9 mouse cellular contexts compared by ENCODE assay signal in the genomic region with DNA sequence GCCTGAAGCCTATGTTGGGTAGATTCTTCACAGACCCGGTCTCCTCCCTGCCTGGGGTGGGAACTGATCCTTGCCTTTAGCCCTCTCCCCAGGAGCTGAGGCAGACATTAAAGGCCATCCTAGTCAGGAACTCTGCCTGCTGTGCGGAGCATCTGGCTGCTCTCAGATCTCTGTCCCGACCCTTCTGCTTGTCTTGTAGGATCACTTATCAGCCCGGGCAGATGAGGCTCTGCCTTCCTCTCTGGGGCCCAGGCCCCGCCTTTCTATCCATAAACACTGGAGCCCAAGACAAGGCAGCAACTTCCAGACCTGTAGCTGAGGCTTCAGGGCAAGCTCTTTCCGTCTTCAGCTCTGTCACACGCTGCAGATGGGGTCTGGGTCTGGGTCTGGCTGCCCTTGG. TPM values are rescaled to one million over a fixed set of nuclear protein-coding genes. Genes with fewer than 3 reads are reported as not detected.
DNase-seq lines count a peak whose midpoint lies in the region; ATAC-seq and TF ChIP-seq lines count a peak whose summit lies in the region.
"Had no signal": no experiment of that assay in that cellular context is flagged by ENCODE, and none has a peak within 500 bp of the region (broad histone marks: within the 10 kb centered on the region; RNA-seq: fewer than 3 reads in every experiment).

No protein-coding gene starts in this region.

- DNase-seq in intestine, embryonic 14.5 days (ENCODE audit: low spot score), result no peak
- peak; percentile 9 for DNase-seq in ES-CJ7 (ENCODE audit: low read depth, low spot score)
- DNase-seq in embryo, embryonic 10 days (ENCODE audit: low spot score), result peak; percentile 72
- peak; percentile 84 for DNase-seq in liver, embryonic 13.5 days
- DNase-seq in B cell, adult 2 months, result no peak
- no peak for DNase-seq in frontal cortex, postnatal 36 days (ENCODE audit: low spot score in 2 of 2)
- DNase-seq in frontal cortex, postnatal 10 days (ENCODE audit: low spot score in 2 of 2), result no peak
- DNase-seq: layer of hippocampus, postnatal 36 days had no signal

- H3K27ac ChIP-seq in intestine, embryonic 14.5 days (ENCODE audit: low read depth), result no peak overlapping the region
- no peak overlapping the region for H3K27ac ChIP-seq in intestine, postnatal 0 days (ENCODE audit: low read depth, low read length)
- peak overlapping the region; percentile 92 for H3K27ac ChIP-seq in liver, embryonic 13.5 days

- H3K27me3 ChIP-seq in intestine, embryonic 14.5 days (replicated peaks; ENCODE audit: control insufficient read depth, insufficient read depth, low read length), result no peaks in the 10 kb centered on the region
- no peaks in the 10 kb centered on the region for H3K27me3 ChIP-seq in intestine, postnatal 0 days (replicated peaks; ENCODE audit: control insufficient read depth, insufficient read depth, low read length)
- 0 out of 2 replicates have a peak, but pooled peaks cover 16% of the 10 kb centered on the region for H3K27me3 ChIP-seq in liver, embryonic 13.5 days

- H3K9ac ChIP-seq in intestine, embryonic 14.5 days (ENCODE audit: low read length), result no peak overlapping the region
- no peak overlapping the region for H3K9ac ChIP-seq in intestine, postnatal 0 days (ENCODE audit: low read depth, low read length)
- peak overlapping the region; percentile 65 for H3K9ac ChIP-seq in liver, embryonic 13.5 days

- TF ChIP-seq CTCF in intestine, postnatal 0 days (IDR thresholded peaks at IDR 0.05; ENCODE audit: low read depth), result no peak

- ATAC-seq in intestine, embryonic 14.5 days (replicated peaks; ENCODE audit: low FRiP score, low TSS enrichment, low read depth), result 0 out of 2 replicates have a peak, but pooled peaks have one; percentile 19
- ATAC-seq in intestine, postnatal 0 days, result no peak
- ATAC-seq in liver, embryonic 13.5 days (ENCODE audit: low read depth), result peak; percentile 97

- H3K9me3 ChIP-seq in intestine, embryonic 14.5 days (ENCODE audit: control insufficient read depth, low read length), result no peaks in the 10 kb centered on the region
- no peaks in the 10 kb centered on the region for H3K9me3 ChIP-seq in intestine, postnatal 0 days (ENCODE audit: control insufficient read depth)
- no peaks in the 10 kb centered on the region for H3K9me3 ChIP-seq in liver, embryonic 13.5 days (replicated peaks)

- peaks cover 8% of the 10 kb centered on the region; the same call in 1 of the 2 replicates for H3K4me1 ChIP-seq in intestine, embryonic 14.5 days (replicated peaks; ENCODE audit: control insufficient read depth, insufficient read depth, low read length)
- no peaks in the 10 kb centered on the region for H3K4me1 ChIP-seq in intestine, postnatal 0 days (replicated peaks; ENCODE audit: control insufficient read depth, insufficient read depth, low read length)
- peaks cover 74% of the 10 kb centered on the region for H3K4me1 ChIP-seq in liver, embryonic 13.5 days (replicated peaks)

- 14% methylated on average over 7 of the region's 7 CpGs for WGBS in intestine, embryonic 14.5 days
- 27% methylated on average over 7 of the region's 7 CpGs for WGBS in intestine, postnatal 0 days
- WGBS in liver, embryonic 13.5 days (ENCODE audit: insufficient replicate concordance), result 11% methylated on average over 7 of the region's 7 CpGs

- no peak overlapping the region for H3K4me2 ChIP-seq in intestine, embryonic 14.5 days (ENCODE audit: low read length)
- H3K4me2 ChIP-seq in intestine, postnatal 0 days (replicated peaks; ENCODE audit: low read depth), result no peak overlapping the region
- H3K4me2 ChIP-seq in liver, embryonic 13.5 days, result peak overlapping the region; percentile 71

- H3K4me3 ChIP-seq in intestine, embryonic 14.5 days (ENCODE audit: low read depth, low read length), result no peak overlapping the region
- H3K4me3 ChIP-seq in intestine, postnatal 0 days (ENCODE audit: low read depth, low read length), result no peak overlapping the region
- H3K4me3 ChIP-seq in liver, embryonic 13.5 days (replicated peaks), result peak overlapping the region; percentile 37

- H3K36me3 ChIP-seq in intestine, embryonic 14.5 days (ENCODE audit: control insufficient read depth, insufficient read depth, low read length), result no peaks in the 10 kb centered on the region
- no peaks in the 10 kb centered on the region for H3K36me3 ChIP-seq in intestine, postnatal 0 days (ENCODE audit: control insufficient read depth, insufficient read depth)
- H3K36me3 ChIP-seq in liver, embryonic 13.5 days, result no peaks in the 10 kb centered on the region

RNA-seq across cellular contexts. Expression of a gene that starts 28.8 kb away (rescaled TPM):
- 46.3 and 51.3 TPM in 2 replicates for polyA plus RNA-seq in intestine, embryonic 14.5 days (2014; fragmentation: Nextera tagmentation; extraction: Ambion mirVana)
- 13.3 and 13.6 TPM in 2 replicates for polyA plus RNA-seq in intestine, postnatal 0 days (2015; fragmentation: Nextera tagmentation; extraction: Ambion mirVana)
- 12.5 and 15.7 TPM in 2 replicates for polyA plus RNA-seq in liver, embryonic 13.5 days (2015; fragmentation: Nextera tagmentation; extraction: Ambion mirVana)

Comparison
In these comparisons a context has a peak if more than half of its experiments do, and no peak if none do; other contexts are left out.
1. DNase-seq: peak in ES-CJ7 (single experiment), embryo, embryonic 10 days (single experiment) and liver, embryonic 13.5 days (single experiment); none in intestine, embryonic 14.5 days (single experiment), B cell, adult 2 months (0 of 2), frontal cortex, postnatal 36 days (0 of 2) and frontal cortex, postnatal 10 days (0 of 2).